Mouse (Mus musculus) embryo, embryonic 11 days (tissue): ENCODE results near the gene Cacnb4.
A peak's percentile ranks its signal among the peaks of the same experiment; 100 is the strongest.

ENCODE experiments used
- DNase-seq: peaks from one replicate; pipeline ENCODE4 v3.0.0-alpha.2; 2015

Gene Cacnb4

GRCm38 (mm10) chr2:52512865-52513388 lies 163.7 kb downstream of the Cacnb4 start:
- DNase-seq: no peak

- DNase-seq: no peak
Measured at GRCm38 (mm10) chr2:52512206-52512605, 164.4 kb downstream of the Cacnb4 start.

DNA sequence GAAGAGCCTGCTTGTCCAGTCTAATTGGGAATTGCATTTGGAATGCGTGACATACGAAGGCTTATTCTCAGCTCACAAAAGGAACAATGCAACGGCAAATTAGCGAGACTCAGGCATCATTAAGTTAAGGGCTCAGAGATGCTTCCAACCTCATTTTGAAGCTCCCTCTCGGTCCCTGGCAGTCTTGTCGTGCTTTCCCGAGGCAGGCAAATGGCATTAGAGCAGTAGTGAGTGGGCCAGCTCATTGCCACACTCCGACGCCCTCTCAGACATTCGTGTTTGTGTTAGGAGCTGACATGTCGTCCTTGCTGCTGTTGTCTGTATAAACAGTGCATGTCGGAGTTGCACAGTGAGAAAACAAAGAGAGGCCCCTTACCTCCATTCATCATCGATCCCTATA lies 164.8 kb downstream of the Cacnb4 start:
- DNase-seq: no peak

DNA sequence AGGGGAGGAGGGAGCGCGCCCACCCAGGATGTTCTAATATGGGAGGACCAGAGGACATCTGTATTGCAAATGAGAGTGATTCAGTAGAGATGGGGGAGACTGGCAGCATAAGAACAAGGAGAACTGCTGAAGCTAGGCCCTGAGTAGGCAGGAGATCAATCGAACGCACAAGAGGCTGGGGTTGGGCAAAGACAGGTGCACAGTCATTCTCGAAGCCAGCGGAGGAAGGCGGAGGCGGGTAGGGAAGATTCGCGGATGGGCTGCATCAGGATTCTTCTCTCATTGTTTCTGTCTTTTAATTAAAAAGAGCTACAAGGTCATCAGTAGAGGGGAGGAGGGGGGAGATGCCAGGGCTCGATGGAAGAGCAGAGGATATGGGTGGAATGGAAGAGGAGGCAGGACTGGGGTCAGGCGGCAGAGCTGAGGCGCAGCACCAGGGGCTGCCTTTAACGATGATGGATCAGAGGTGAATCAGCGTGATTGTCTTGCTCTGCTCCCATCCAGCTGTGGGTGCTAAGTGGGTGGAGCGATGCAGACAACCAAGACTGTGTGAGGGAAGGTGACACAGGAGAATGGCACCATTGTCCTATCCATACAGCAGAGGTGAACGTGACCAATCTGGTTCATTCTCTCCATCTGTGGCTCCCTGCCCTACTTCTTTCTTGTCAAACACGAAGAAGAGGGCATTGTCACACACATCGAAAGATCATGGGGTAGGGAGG lies 166.7 kb downstream of the Cacnb4 start:
- no peak for DNase-seq

GRCm38 (mm10) chr2:52505164-52505563 lies 171.5 kb downstream of the Cacnb4 start:
- DNase-seq: no peak

GRCm38 (mm10) chr2:52504762-52505161 lies 171.9 kb downstream of the Cacnb4 start:
- no peak for DNase-seq

GRCm38 (mm10) chr2:52499849-52500262 lies 176.8 kb downstream of the Cacnb4 start:
- no peak for DNase-seq

DNA sequence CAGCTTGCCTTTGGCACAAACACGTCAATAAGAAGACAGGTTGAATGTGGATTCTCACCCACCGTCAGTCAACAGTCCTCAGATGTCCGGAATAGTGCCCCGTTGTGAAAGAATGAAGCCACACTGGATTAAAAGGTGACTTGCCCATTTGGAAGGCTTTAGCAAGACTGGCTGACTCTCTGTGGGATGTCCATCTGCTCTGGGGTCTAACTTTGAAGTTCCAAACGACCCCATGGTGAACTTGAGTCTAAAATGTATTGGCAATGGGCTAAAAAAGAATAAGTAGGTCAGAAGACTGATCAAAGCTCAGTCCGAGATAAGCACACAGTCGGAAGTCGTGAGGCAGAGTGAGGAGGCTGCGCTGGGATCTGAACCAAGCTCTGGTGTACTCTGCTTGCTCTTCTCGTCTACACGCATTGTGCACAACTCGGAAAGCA lies 177.5 kb downstream of the Cacnb4 start:
- no peak for DNase-seq

DNA sequence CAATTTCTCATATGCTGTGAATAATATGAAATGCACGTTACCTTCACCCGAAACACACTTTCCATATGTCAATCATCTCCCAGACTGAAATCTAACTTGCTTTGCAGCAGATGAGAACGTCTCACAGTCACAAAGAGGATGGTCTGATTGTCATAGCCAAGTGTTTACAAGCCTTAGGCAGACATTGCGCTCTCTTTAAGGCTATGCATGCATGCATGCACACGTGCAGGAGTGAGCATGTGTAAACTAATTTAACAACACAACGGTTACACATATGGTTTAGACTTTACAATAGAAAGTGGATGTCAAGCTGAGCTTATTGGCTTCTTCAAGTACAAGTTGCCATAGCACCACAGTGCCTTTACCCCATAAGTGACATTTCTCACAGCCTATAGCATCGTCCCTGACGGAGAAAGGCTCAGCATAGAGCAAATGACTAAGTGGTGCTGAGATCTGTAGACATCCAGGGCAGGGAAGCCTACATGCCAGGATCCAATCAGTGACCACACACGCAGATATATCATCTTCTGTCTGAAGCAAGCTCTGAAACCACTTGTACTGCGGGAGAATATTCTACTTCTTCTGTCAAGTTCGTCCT lies 181.4 kb downstream of the Cacnb4 start:
- no peak for DNase-seq

GRCm38 (mm10) chr2:52494274-52494673 lies 182.4 kb downstream of the Cacnb4 start:
- DNase-seq: no peak

DNA sequence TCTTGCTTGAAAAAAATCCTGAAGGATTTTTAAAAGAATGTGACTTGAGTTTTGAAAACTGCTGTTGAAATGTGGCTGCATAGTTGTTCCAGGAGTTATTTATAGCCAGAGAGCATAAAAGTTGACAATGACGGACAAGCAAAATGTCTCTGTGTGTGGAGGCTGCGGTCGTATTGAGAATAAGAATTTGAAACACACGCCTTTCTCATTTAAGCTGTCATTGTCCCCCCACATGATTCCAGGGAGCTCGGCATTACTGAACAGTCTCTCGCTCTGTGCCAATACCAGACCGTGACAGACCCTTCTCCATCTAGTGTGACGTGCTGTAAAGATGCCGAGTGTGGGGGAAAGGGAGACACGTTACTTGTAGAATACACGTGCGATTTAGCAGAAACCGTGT lies 183.8 kb downstream of the Cacnb4 start:
- no peak for DNase-seq

DNA sequence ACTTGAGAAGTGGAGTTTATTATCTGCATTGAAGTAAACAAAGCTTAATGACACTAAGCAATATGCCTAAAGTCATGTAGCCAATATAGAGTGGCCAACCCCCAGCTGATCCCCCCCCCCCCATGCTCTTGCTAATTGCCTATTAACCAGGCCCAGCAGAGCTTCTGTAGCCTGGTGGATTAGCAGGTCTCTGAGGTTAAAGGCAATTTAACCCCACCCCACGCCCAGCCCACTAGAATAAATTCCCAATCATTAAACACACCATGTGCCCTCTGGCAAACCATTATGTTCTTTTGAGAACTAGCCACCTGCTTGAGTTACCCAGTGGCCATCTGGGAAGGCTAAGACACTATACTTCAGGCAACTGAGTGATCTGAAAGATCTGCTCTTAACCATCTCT lies 186.8 kb downstream of the Cacnb4 start:
- DNase-seq: peak; percentile 30

DNA sequence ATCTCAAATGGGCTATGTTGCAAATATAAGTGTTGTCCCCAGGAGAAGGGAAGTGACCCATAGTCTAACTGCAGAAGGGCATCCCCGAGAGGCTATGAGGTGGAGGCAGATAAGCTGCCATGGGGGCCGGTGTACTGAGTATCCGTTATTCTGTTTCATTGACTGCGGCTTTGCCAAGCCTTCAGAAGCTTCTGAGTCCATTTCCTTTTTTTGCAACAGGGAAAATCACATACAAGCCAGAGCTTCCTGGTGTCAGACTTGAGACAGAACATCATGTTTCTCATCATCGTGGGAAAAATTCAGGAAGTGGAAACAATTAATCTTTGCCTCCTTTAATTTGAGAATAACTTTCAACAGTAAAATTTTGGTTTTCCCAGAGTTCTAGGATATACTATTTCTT lies 193.1 kb downstream of the Cacnb4 start:
- no peak for DNase-seq

- DNase-seq: no peak
Measured at GRCm38 (mm10) chr2:52480476-52480875, 196.2 kb downstream of the Cacnb4 start.

DNA sequence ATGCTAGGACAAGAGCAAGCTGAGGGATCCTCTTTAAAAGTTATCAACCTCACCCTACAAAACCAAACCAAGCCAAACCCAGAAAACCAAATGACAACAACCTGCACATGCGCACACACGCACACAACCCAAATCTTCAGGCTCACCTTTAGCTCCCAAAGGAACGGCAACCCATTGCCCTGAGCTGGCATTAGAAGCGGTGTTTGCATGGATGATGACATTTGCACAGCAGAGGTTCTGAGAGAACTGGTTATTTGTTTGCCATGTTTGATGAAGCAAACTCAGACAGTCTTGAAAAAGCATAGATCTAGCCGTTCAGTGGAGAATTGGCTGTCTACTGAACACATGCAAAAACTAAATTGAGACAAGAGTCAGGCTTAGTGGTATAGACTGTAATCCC lies 198.1 kb downstream of the Cacnb4 start:
- no peak for DNase-seq

DNA sequence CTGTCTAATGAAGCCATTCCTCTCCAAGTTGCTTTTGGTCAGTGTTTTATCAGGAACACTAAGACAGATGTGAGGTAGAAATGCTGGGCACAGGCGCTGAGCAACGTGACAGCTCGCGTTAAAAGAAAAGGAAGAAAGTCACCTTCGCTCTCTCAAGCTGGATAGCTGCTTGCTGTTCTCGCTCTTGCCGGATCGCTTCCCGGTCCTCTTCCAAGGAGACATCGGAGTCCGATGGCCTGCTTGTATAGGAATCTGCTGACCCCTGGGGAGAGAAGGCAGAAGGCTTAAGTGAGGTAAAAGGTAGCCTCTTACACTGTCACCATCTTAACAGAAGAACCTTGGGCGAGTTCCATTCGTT lies 199.1 kb downstream of the Cacnb4 start:
- no peak for DNase-seq

GRCm38 (mm10) chr2:52476801-52477549 lies 199.7 kb downstream of the Cacnb4 start:
- DNase-seq: no peak

- no peak for DNase-seq
Measured at GRCm38 (mm10) chr2:52475854-52476253, 200.8 kb downstream of the Cacnb4 start.

- DNase-seq: no peak
Measured at GRCm38 (mm10) chr2:52474570-52474969, 202.1 kb downstream of the Cacnb4 start.

DNA sequence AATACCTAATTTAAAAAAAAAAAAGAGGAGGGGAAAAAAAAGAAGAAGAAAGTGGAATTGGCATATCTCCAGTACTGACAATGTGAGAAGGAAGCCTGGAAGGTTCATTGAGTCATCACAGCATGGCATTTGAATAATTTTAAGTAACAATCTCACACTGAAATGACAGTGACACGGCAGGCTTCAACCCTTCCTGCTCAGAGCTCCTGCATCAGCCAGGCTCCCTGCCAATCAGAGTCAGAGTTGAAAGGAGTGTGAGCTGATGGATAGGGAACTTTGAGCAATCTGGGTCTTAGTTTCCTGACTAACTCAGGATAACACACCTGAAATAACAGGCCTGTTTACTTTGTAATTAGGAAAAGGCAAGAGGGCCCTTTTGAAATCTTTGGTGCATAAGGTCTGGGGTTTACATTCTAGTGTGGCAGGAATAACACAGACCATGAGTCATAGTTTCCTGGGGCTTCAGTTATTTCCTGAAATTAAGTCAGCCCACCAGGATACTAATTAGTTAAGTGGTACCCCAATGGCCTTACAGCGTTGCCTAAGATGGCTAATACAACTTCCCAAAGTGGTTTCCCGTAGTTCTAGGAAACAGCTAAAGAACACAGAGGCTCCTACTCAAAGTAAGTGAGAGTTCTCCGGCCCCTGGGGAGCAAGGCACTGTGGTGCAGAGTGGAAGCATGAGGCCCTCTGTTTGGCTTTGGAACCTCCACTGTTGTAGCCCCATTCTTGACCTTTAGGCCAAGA lies 204.9 kb downstream of the Cacnb4 start:
- DNase-seq: peak; percentile 60

DNA sequence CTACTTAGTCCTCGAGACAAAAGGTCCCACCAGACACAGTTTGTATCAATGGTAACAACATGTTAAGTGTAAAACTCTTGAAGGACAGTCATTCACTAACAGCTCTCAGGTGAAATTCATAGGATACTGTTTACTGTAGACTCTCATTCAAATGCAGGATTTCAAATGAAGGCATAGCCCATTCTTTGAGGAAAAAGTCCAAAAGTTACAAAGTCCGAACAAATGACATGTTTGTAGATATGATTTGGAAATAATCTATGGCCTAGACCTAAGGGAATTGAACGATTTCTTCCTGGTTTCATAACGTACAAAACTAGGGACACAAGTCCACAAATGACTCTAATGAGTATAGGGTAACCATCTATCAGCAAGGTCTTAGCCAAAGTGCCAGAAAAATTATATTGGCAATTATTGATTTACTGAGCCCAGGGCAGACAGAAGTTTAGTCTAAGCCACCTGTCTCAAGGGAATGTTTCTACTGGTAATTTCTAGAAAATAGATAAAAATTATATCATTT lies 206.5 kb downstream of the Cacnb4 start:
- no peak for DNase-seq

- DNase-seq: no peak
Measured at GRCm38 (mm10) chr2:52467629-52468028, 209.0 kb downstream of the Cacnb4 start.
